Mouse (Mus musculus) ES-E14 (cell line): ENCODE results near the gene Nova2. TPM values are rescaled to one million over a fixed set of nuclear protein-coding genes. Genes with fewer than 3 reads are reported as not detected.

ENCODE experiments used
- DNase-seq: peaks from one replicate; pipeline ENCODE4 v3.0.0-alpha.2; 2013; ENCODE audit warnings: low read depth, low spot score
- H3K27ac ChIP-seq: 2 replicates; pipeline ENCODE4 v1.5.1; 2012; ENCODE audit warnings: low read depth, mild to moderate bottlenecking, low read length, moderate library complexity, mixed read lengths; ENCODE audit not compliant: poor library complexity, insufficient read depth, severe bottlenecking
- H3K36me3 ChIP-seq: 2 replicates; pipeline ENCODE4 v1.6.1; 2012; ENCODE audit warnings: mild to moderate bottlenecking, low read length, moderate library complexity, mixed read lengths; ENCODE audit not compliant: control insufficient read depth, poor library complexity, insufficient read depth, severe bottlenecking
- H3K4me1 ChIP-seq, 2 experiments: fragments of 150-350 bp in 1 of 2; sonication (generic) in 1 of 2; 2 replicates each; pipeline ENCODE4 v1.6.1; 2012; ENCODE audit warnings: low read length in 2 of 2, mild to moderate bottlenecking in 1 of 2, mixed read lengths in 1 of 2; ENCODE audit not compliant: control insufficient read depth in 2 of 2, insufficient read depth in 2 of 2, poor library complexity in 1 of 2
- H3K4me3 ChIP-seq, 2 experiments: fragments of 150-350 bp in 1 of 2; sonication (generic) in 1 of 2; 2 replicates each; pipeline ENCODE4 v1.5.1; 2012; ENCODE audit warnings: low read length in 2 of 2, low read depth in 1 of 2, mild to moderate bottlenecking in 1 of 2, mixed read lengths in 1 of 2; ENCODE audit not compliant: insufficient read depth in 1 of 2, poor library complexity in 1 of 2, severe bottlenecking in 1 of 2
- H3K9ac ChIP-seq: 2 replicates; pipeline ENCODE4 v1.6.1; 2012; ENCODE audit warnings: low read depth, mild to moderate bottlenecking, low read length, mixed read lengths; ENCODE audit not compliant: poor library complexity, insufficient read depth, severe bottlenecking
- H3K9me3 ChIP-seq: fragments of 150-350 bp; sonication (generic); 2 replicates; pipeline ENCODE4 v1.6.1; 2012; ENCODE audit warnings: low read depth, mild to moderate bottlenecking, low read length; ENCODE audit not compliant: control insufficient read depth, insufficient read depth
- CHD2 ChIP-seq: IDR thresholded peaks from 2 replicates; pipeline ENCODE4 v1.6.1; 2014; ENCODE audit warnings: mild to moderate bottlenecking, low read depth, low read length, inconsistent platforms
- HCFC1 ChIP-seq: IDR thresholded peaks from 2 replicates; pipeline ENCODE4 v1.6.1; 2012; ENCODE audit warnings: low read length, inconsistent platforms, borderline replicate concordance; ENCODE audit not compliant: insufficient read depth
- MAFK ChIP-seq: IDR thresholded peaks from 2 replicates; pipeline ENCODE4 v1.6.1; 2014; ENCODE audit warnings: mild to moderate bottlenecking, low read depth, low read length, inconsistent platforms; ENCODE audit not compliant: insufficient read depth
- ZC3H11A ChIP-seq: IDR thresholded peaks from 2 replicates; pipeline ENCODE4 v1.6.1; 2012; ENCODE audit warnings: low read depth, mild to moderate bottlenecking, inconsistent platforms, low read length, borderline replicate concordance
- ZNF384 ChIP-seq: IDR thresholded peaks from 2 replicates; pipeline ENCODE4 v1.6.1; 2012; ENCODE audit warnings: low read depth, low read length, inconsistent platforms
- in situ Hi-C, 2 experiments: fragments of 600-800 bp; cut with MboI; formaldehyde crosslinking; loops; one replicate each; pipeline ENCODE4 v1.15.1; 2025; ENCODE audit warnings: low sequenced_read_pairs in 2 of 2, inconsistent platforms in 1 of 2; ENCODE audit not compliant: unreplicated experiment in 2 of 2
- total RNA-seq: library from RNA; depleted of rRNA; stranded (reverse); fragments of 300-350 nt; gene quantifications from 2 replicates; pipeline ENCODE4 v1.2.3, GENCODE M21; 2012

The Nova2 gene
- total RNA-seq, 1 experiment = 0.80 TPM

DNA sequence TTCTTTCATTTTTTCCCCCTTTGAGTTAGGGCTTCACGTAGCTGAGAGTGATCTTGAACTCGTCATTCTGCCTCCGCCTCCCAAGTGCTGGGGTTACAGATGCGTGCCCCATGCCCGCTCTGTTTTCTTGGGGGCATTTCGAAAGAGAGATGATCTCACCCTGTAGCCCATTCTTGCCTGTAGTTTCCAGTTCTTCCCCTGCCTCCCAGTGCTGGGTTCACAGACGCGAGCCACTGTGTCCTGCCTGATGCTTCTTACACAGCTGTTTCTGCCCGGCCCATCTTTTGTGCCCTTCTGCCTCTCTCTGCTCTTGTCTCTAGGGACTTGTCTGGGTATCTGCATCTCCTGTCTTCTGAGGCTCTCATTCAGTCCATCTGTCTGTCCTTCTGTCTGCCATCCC is 17.1 kb downstream of the Nova2 start:
- DNase-seq = no peak
- TF ChIP-seq CHD2 = no peak
- TF ChIP-seq ZC3H11A = no peak
- TF ChIP-seq ZNF384 = no peak
- TF ChIP-seq HCFC1 = no peak
- TF ChIP-seq MAFK = no peak
- Histone ChIP-seq H3K4me1 (peaks cover 0 to 7% of the 10 kb centered on the region in 2 experiments; a peak in 3 of 4 replicates), H3K27ac (no peak overlapping the region), H3K4me3 (no peak overlapping the region), H3K36me3 (no peaks in the 10 kb centered on the region), H3K9ac (no peak overlapping the region), H3K9me3 (no peaks in the 10 kb centered on the region)
- in situ Hi-C loops = no loop called here

DNA sequence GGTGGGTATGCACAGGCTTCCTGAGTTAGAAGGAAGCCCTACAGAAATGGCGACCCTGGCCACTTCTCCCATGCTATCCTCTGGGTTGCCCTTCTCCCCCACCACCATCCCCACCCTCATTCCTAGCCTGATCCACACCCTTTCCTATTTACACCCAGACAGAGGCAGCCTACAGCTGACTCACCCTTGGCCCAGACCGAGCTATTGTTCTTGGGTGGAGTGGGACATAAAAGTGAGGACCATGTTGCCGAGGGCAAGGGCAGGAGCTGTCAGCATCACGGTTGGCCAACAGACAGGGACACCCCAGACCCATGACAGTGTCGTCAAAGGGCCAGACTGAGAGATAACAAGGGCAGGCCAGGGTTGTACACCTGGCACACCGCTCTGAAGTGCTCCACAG is 22.5 kb downstream of the Nova2 start:
- H3K36me3 ChIP-seq = no peaks in the 10 kb centered on the region
- TF ChIP-seq ZC3H11A (no peak), CHD2 (no peak), ZNF384 (no peak), MAFK (no peak), HCFC1 (no peak)
- H3K27ac ChIP-seq = 0 out of 2 replicates have a peak overlapping the region, but pooled peaks have one; percentile 17
- no peak overlapping the region for H3K9ac ChIP-seq
- in situ Hi-C loops = no loop called here
- DNase-seq = no peak
- H3K4me3 ChIP-seq = no peak overlapping the region
- H3K4me1 ChIP-seq = peaks cover 0 to 25% of the 10 kb centered on the region in 2 experiments; a peak in 2 of 4 replicates
- no peaks in the 10 kb centered on the region for H3K9me3 ChIP-seq

DNA sequence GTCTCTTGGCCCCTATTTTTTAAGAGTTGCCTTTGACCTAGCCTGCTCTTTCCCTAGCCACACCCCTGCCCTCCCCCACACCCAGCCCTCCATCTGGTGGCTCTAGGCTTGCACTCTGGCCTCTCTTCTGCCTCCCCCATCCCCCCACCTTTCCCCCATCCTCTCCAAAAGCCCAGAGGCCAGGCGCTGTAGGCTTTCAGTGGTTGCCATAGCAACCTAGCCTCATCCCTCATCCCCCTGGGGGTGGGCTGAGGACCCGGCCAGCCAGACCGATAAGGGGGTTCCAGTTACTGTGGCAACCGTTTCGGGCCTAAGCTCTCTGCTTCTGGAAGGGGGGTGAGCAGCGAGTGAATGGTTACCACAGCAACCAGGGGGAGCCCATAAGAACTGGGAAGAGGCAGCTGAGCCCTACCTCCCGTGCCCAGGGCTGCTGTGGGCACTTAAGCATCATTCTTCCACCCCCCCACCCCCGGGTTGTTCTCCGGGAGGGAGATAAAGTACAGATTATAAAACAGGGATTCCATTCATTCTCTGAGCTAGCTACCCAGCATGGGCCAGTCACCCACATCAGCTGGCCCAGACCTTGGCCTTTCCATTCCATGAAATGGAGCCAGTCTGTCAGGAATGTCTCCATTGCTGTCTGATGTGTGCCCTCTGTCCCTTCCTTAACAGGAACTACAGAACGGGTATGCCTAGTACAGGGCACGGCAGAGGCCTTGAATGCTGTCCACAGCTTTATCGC is 24.3 kb downstream of the Nova2 start:
- no peak for DNase-seq
- Histone ChIP-seq H3K27ac (no peak overlapping the region), H3K9me3 (no peaks in the 10 kb centered on the region), H3K4me1 (peaks cover 0 to 25% of the 10 kb centered on the region in 2 experiments; a peak in 2 of 4 replicates), H3K4me3 (no peak overlapping the region), H3K36me3 (no peaks in the 10 kb centered on the region), H3K9ac (no peak overlapping the region)
- in situ Hi-C loops = no loop called here
- TF ChIP-seq ZC3H11A (no peak), MAFK (no peak), CHD2 (no peak), ZNF384 (no peak), HCFC1 (no peak)

DNA sequence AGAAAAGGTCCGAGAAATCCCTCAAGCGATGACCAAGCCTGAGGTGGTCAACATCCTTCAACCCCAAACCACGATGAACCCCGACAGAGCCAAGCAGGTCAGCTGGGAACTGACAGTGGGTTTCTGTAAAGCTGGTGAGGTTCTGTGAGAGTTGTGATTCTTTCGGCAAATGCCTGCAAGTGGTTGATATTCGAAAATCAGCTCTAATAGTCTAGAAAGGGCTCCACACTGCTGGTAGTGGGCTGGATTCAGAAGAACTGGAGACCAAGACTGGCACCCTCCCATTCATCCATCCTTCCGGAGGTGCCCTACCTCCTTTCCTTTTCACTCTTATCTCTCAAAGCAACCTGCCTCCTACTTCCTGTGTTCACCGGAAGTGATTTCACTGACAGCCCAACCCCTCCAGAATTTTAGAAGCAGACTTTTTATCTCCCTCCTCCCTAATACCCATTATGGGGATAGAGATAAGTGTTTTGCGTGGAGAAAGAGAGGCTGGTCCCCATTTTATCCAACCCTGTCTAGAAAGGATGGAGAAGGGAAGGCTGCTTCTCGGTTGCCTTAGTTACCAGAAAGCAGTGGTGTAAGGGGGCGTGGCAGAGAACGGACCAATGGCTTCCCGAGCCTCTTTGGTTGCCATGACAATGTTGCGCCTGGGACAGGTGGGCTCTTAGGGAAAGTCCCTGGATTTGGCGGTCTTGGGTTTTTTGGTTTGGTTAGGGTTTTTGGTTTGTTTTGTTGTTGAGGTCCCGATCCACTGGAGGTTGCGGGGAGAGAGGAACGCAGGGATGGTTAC is 25.0 kb downstream of the Nova2 start:
- DNase-seq = peak; percentile 77

More for the DNA sequence above, 25.0 kb downstream of the Nova2 start:
- Histone ChIP-seq H3K4me3 (peak overlapping the region in 1 of 2 experiments; percentile 1; a peak in 2 of 4 replicates), H3K9me3 (no peaks in the 10 kb centered on the region), H3K27ac (no peak overlapping the region), H3K9ac (no peak overlapping the region), H3K36me3 (no peaks in the 10 kb centered on the region), H3K4me1 (peaks cover 0 to 25% of the 10 kb centered on the region in 2 experiments; a peak in 2 of 4 replicates)
- TF ChIP-seq ZC3H11A (no peak), CHD2 (no peak), ZNF384 (no peak), HCFC1 (no peak), MAFK (no peak)
- in situ Hi-C loops = no loop called here
